Mouse (Mus musculus): Measurements from ENCODE around the gene Pdlim4. TPM values are rescaled to one million over a fixed set of nuclear protein-coding genes. Genes with fewer than 3 reads are reported as not detected.
"Not testable (repeated sequence)": the region's sequence is repeated elsewhere in the genome, so short reads cannot be mapped to it uniquely, and the experiment has no call there.

Gene Pdlim4
- polyA plus RNA-seq, 1 experiment: not detected

DNA sequence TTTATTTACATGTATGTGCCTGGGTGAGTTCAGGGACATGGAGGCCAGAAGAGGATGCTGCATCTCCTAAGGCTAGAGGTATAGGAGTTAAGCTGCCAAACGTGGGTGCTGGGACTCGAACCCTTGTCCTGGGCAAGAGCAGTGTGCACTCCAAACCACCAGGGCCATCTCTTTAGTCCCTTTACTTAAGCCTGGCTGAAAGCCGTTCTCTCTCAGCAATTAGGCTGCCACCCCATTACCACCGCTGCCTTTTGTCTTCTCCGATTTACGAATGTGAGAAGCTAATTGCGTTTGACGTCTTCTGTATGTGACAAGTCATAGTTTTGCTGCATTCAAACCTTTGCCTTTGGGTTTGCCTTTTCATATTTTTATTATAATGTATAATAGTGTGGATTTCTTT lies 52.8 kb downstream of the Pdlim4 start:
- Histone ChIP-seq H3K4me1 (ENCODE audit: control insufficient read depth, insufficient read depth, low read length) (peaks cover 4% of the 10 kb centered on the region; the same call in 1 of the 2 replicates), H3K27ac (ENCODE audit: insufficient read depth, low read depth, low read length) (no peak overlapping the region), H3K4me3 (ENCODE audit: insufficient read depth, low read depth, low read length) (no peak overlapping the region)
- TF ChIP-seq POLR2A (IDR thresholded peaks at IDR 0.05; ENCODE audit: insufficient read depth, low read depth, low read length) (no peak), CTCF (IDR thresholded peaks at IDR 0.05; ENCODE audit: insufficient read depth, low read depth, low read length) (no peak)
- WGBS: 70% methylated on average over 8 of the region's 8 CpGs

DNA sequence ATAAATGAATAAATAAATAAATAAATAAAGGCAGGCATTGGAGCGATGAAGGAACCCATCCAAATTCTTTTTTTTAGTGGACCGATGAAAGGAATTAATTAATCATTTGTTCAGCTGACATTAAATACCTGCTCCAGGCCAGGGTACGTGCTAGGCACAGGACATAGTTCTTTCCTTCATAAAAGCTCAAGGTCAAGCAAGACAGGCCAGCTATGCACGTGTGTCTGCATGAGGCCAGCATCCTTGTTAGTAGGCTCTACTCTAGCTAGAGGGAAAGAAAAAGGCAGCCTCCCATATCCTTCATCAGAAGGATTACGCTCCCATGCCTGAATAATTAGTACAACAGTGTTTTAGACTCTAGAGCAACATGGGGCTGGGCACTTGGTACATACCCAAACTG lies 55.9 kb downstream of the Pdlim4 start:
- 89% methylated on average over 5 of the region's 5 CpGs for WGBS
- TF ChIP-seq CTCF (IDR thresholded peaks at IDR 0.05; ENCODE audit: insufficient read depth, low read depth, low read length): no peak
- TF ChIP-seq POLR2A (IDR thresholded peaks at IDR 0.05; ENCODE audit: insufficient read depth, low read depth, low read length): no peak
- Histone ChIP-seq H3K4me1 (ENCODE audit: control insufficient read depth, insufficient read depth, low read length) (no peaks in the 10 kb centered on the region; the same call in 1 of the 2 replicates), H3K4me3 (ENCODE audit: insufficient read depth, low read depth, low read length) (no peak overlapping the region), H3K27ac (ENCODE audit: insufficient read depth, low read depth, low read length) (no peak overlapping the region)

- TF ChIP-seq POLR2A (IDR thresholded peaks at IDR 0.05; ENCODE audit: insufficient read depth, low read depth, low read length): no peak
- WGBS: 92% methylated on average over 2 of the region's 2 CpGs
- Histone ChIP-seq H3K4me3 (ENCODE audit: insufficient read depth, low read depth, low read length) (no peak overlapping the region), H3K4me1 (ENCODE audit: control insufficient read depth, insufficient read depth, low read length) (peaks cover 3% of the 10 kb centered on the region; the same call in 1 of the 2 replicates), H3K27ac (ENCODE audit: insufficient read depth, low read depth, low read length) (no peak overlapping the region)
Observed at GRCm38 (mm10) chr11:54011255-54011654, 57.6 kb downstream of the Pdlim4 start.

- WGBS: 88% methylated on average over 10 of the region's 10 CpGs
- TF ChIP-seq CTCF (IDR thresholded peaks at IDR 0.05; ENCODE audit: insufficient read depth, low read depth, low read length) (no peak), POLR2A (IDR thresholded peaks at IDR 0.05; ENCODE audit: insufficient read depth, low read depth, low read length) (no peak)
Observed at GRCm38 (mm10) chr11:54008416-54008920, 60.3 kb downstream of the Pdlim4 start.

DNA sequence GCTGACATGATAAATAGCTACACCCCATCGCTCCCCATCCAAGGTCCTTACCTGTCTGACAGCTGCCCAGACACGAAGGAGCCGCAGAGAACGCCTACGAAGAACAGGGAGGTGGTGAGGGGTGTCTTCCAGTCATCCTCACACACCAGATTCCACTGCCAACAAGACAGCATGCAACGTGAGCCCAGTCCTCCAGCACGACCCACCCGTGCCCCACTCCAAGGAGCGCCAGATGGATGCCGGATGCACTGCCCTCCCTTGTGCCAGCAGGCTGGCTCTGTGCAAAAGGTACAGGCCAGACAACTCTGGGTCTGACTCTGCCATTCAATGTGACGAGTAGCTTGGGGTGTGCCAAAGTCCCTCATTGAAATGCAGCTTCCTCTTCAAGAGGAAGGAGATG lies 61.1 kb downstream of the Pdlim4 start:
- H3K4me1 ChIP-seq (ENCODE audit: control insufficient read depth, insufficient read depth, low read length): peaks cover 3% of the 10 kb centered on the region; the same call in 1 of the 2 replicates
- 84% methylated on average over 11 of the region's 11 CpGs for WGBS
- H3K27ac ChIP-seq (ENCODE audit: insufficient read depth, low read depth, low read length): no peak overlapping the region
- H3K4me3 ChIP-seq (ENCODE audit: insufficient read depth, low read depth, low read length): no peak overlapping the region
- TF ChIP-seq POLR2A (IDR thresholded peaks at IDR 0.05; ENCODE audit: insufficient read depth, low read depth, low read length) (no peak), CTCF (IDR thresholded peaks at IDR 0.05; ENCODE audit: insufficient read depth, low read depth, low read length) (no peak)

More at GRCm38 (mm10) chr11:54008416-54008920, 60.3 kb downstream of the Pdlim4 start:
- H3K4me1 ChIP-seq (ENCODE audit: control insufficient read depth, insufficient read depth, low read length): peaks cover 3% of the 10 kb centered on the region; the same call in 1 of the 2 replicates
- H3K4me3 ChIP-seq (ENCODE audit: insufficient read depth, low read depth, low read length): no peak overlapping the region
- no peak overlapping the region for H3K27ac ChIP-seq (ENCODE audit: insufficient read depth, low read depth, low read length)

DNA sequence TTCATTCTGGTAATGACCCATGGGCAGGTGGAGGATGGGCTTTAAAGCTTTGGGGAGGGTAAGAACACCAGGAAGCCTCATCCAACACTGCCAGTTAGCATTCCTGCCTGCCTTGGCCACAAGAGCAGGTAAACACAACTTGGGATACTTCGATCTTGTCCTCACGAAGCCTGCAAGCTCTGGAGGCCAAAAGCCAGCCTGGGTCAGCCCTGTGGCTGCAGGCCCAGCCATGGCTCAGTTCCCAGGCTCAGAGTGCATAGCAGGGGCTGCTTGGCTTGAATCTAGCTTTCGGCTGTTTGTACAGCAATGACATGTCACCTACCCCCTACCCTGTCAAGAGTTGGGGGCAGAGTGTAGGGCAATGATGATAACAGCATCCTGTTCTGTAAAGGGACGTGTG lies 61.9 kb downstream of the Pdlim4 start:
- H3K4me1 ChIP-seq (ENCODE audit: control insufficient read depth, insufficient read depth, low read length): peaks cover 3% of the 10 kb centered on the region; the same call in 1 of the 2 replicates

GRCm38 (mm10) chr11:54006362-54006761 lies 62.5 kb downstream of the Pdlim4 start:
- H3K4me1 ChIP-seq (ENCODE audit: control insufficient read depth, insufficient read depth, low read length); H3K4me3 ChIP-seq (ENCODE audit: insufficient read depth, low read depth, low read length); H3K27ac ChIP-seq (ENCODE audit: insufficient read depth, low read depth, low read length): not testable (repeated sequence)
- 94% methylated on average over 5 of the region's 5 CpGs for WGBS

More for the DNA sequence above, 61.9 kb downstream of the Pdlim4 start:
- 66% methylated on average over 4 of the region's 4 CpGs for WGBS
- Histone ChIP-seq H3K4me3 (ENCODE audit: insufficient read depth, low read depth, low read length) (no peak overlapping the region), H3K27ac (ENCODE audit: insufficient read depth, low read depth, low read length) (no peak overlapping the region)
- TF ChIP-seq POLR2A (IDR thresholded peaks at IDR 0.05; ENCODE audit: insufficient read depth, low read depth, low read length): no peak
- TF ChIP-seq CTCF (IDR thresholded peaks at IDR 0.05; ENCODE audit: insufficient read depth, low read depth, low read length): no peak

Other genes starting within 250 kb of the Pdlim4 start
- not detected in 2 replicates for gene Gm12216, start 209.8 kb downstream of the Pdlim4 start, polyA plus RNA-seq (2012; ENCODE audit: insufficient read depth, insufficient read length, low replicate concordance, missing spikeins)
- gene Slc22a5, start 177.4 kb downstream of the Pdlim4 start, polyA plus RNA-seq (2012; ENCODE audit: insufficient read depth, insufficient read length, low replicate concordance, missing spikeins): not detected in 2 replicates
- gene Slc22a21, start 88.7 kb downstream of the Pdlim4 start, polyA plus RNA-seq (2012; ENCODE audit: insufficient read depth, insufficient read length, low replicate concordance, missing spikeins): not detected in 2 replicates
- not detected in 2 replicates for gene Slc22a4, start 40.9 kb downstream of the Pdlim4 start, polyA plus RNA-seq (2012; ENCODE audit: insufficient read depth, insufficient read length, low replicate concordance, missing spikeins)
- not detected in 2 replicates for gene P4ha2, start 31.1 kb upstream of the Pdlim4 start, polyA plus RNA-seq (2012; ENCODE audit: insufficient read depth, insufficient read length, low replicate concordance, missing spikeins)
- not detected in 2 replicates for gene Csf2, start 180.7 kb upstream of the Pdlim4 start, polyA plus RNA-seq (2012; ENCODE audit: insufficient read depth, insufficient read length, low replicate concordance, missing spikeins)
- gene Il3, start 198.3 kb upstream of the Pdlim4 start, polyA plus RNA-seq (2012; ENCODE audit: insufficient read depth, insufficient read length, low replicate concordance, missing spikeins): not detected in 2 replicates
- 91.1 TPM in 1 of 2 replicates, not detected in the other for gene Acsl6, start 234.8 kb upstream of the Pdlim4 start, polyA plus RNA-seq (2012; ENCODE audit: insufficient read depth, insufficient read length, low replicate concordance, missing spikeins)